Comparison of ENCODE assay signal across 1 mouse cellular context in the genomic region with DNA sequence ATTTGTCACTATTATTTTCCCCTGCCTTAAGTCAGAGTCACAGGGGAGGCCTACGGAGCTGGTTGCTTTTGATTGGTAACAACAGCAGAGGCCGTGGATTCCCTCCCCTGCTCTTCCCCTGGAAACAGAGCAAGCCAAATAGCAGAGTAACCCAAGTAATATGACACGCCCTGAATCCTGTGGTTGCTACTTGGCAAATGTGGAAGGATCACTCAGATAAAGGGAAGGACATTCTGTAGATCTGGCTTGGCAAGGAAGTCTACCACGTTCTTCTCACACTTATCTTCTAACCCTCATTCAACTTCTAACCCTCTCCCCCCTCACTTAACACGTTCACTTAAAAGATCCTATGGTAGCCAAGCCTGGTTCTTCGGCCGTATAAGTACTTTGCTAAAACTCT.
A peak's percentile ranks its signal among the peaks of the same experiment; 100 is the strongest.
TF ChIP-seq lines count a peak whose summit lies in the region.

No protein-coding gene starts in this region.

TF ChIP-seq in MEL, 35 proteins besides CTCF, POLR2A, EP300 and RAD21 (continued from another document):
- peak; percentile 92 for TF ChIP-seq SIN3A (IDR thresholded peaks at IDR 0.05; ENCODE audit: low read length)
- no peak for TF ChIP-seq POLR2AphosphoS2 (IDR thresholded peaks at IDR 0.05; ENCODE audit: low read length)
- peak; percentile 71 for TF ChIP-seq GATA1 (IDR thresholded peaks at IDR 0.05; ENCODE audit: low read depth, low read length)
- no peak for TF ChIP-seq ELF1 (IDR thresholded peaks at IDR 0.05; ENCODE audit: low read depth, low read length)
- TF ChIP-seq ZNF384 (IDR thresholded peaks at IDR 0.05; ENCODE audit: low read depth, low read length): no peak
- TF ChIP-seq MAZ (IDR thresholded peaks at IDR 0.05; ENCODE audit: low read depth, low read length): 0 out of 2 replicates have a peak, but pooled peaks have one; percentile 48
- no peak for TF ChIP-seq JUND (IDR thresholded peaks at IDR 0.05; ENCODE audit: low read depth, low read length)
- TF ChIP-seq ZMIZ1 (IDR thresholded peaks at IDR 0.05; ENCODE audit: low read depth, low read length): no peak
- TF ChIP-seq BHLHE40 (IDR thresholded peaks at IDR 0.05; ENCODE audit: borderline replicate concordance, low read depth, low read length): peak; percentile 80; the same call in 1 of the 2 replicates
- no peak for TF ChIP-seq CHD1 (IDR thresholded peaks at IDR 0.05; ENCODE audit: low read depth, low read length)
- peak; percentile 77 for TF ChIP-seq MAX (IDR thresholded peaks at IDR 0.05; ENCODE audit: low read length)
- TF ChIP-seq NRF1 (IDR thresholded peaks at IDR 0.05; ENCODE audit: insufficient read depth, low read depth, low read length, poor library complexity, severe bottlenecking): no peak
- TF ChIP-seq CHD2 (IDR thresholded peaks at IDR 0.05; ENCODE audit: low read length): peak; percentile 9; the same call in 1 of the 2 replicates
- no peak for TF ChIP-seq SMC3 (IDR thresholded peaks at IDR 0.05; ENCODE audit: low read depth, low read length)
- TF ChIP-seq ETS1 (IDR thresholded peaks at IDR 0.05; ENCODE audit: low read depth, low read length): peak; percentile 88
- TF ChIP-seq POLR2AphosphoS5 (IDR thresholded peaks at IDR 0.05; ENCODE audit: borderline replicate concordance, low read depth, low read length): no peak
- no peak; the same call in 1 of the 2 replicates for TF ChIP-seq NELFE (IDR thresholded peaks at IDR 0.05; ENCODE audit: low read depth, low read length)
- 0 out of 2 replicates have a peak, but pooled peaks have one; percentile 7 for TF ChIP-seq USF1 (IDR thresholded peaks at IDR 0.05; ENCODE audit: low read depth, low read length)
- TF ChIP-seq TAL1 (IDR thresholded peaks at IDR 0.05; ENCODE audit: low read length): peak; percentile 59
- TF ChIP-seq TBP (IDR thresholded peaks at IDR 0.05; ENCODE audit: low read depth, low read length): peak; percentile 57; the same call in 1 of the 2 replicates
- TF ChIP-seq MEF2A (IDR thresholded peaks at IDR 0.05; ENCODE audit: extremely low read depth, insufficient replicate concordance, low read depth, low read length, poor library complexity, severe bottlenecking): no peak
- TF ChIP-seq KAT2A (conservative IDR thresholded peaks at IDR 0.05; ENCODE audit: low read depth, low read length): 0 out of 2 replicates have a peak, but pooled peaks have one; percentile 20
- no peak; the same call in 1 of the 2 replicates for TF ChIP-seq ZC3H11A (IDR thresholded peaks at IDR 0.05; ENCODE audit: low read depth, low read length)
- TF ChIP-seq HCFC1 (IDR thresholded peaks at IDR 0.05; ENCODE audit: low read depth, low read length): 0 out of 2 replicates have a peak, but pooled peaks have one; percentile 31
- peak; percentile 78; the same call in 1 of the 2 replicates for TF ChIP-seq RCOR1 (IDR thresholded peaks at IDR 0.05; ENCODE audit: low read depth, low read length)
- no peak for TF ChIP-seq ZKSCAN1 (IDR thresholded peaks at IDR 0.05; ENCODE audit: low read depth, low read length)
- no peak for TF ChIP-seq GABPA (IDR thresholded peaks at IDR 0.05; ENCODE audit: low read depth, low read length)
- no peak for TF ChIP-seq MAFK (IDR thresholded peaks at IDR 0.05; ENCODE audit: borderline replicate concordance, low read depth, low read length)
- TF ChIP-seq UBTF (IDR thresholded peaks at IDR 0.05; ENCODE audit: borderline replicate concordance, insufficient read depth, low read depth, low read length): no peak
- peak; percentile 91 for TF ChIP-seq MYC (IDR thresholded peaks at IDR 0.05; ENCODE audit: low read depth, low read length)
- no peak for TF ChIP-seq USF2 (IDR thresholded peaks at IDR 0.05; ENCODE audit: borderline replicate concordance in 1 of 2, insufficient read depth in 1 of 2, low read depth in 1 of 2, low read length in 2 of 2)
- no peak for TF ChIP-seq E2F4 (IDR thresholded peaks at IDR 0.05; ENCODE audit: borderline replicate concordance, low read depth, low read length)
- TF ChIP-seq MXI1 (IDR thresholded peaks at IDR 0.05; ENCODE audit: low read depth, low read length): peak; percentile 81
- peak; percentile 75 for TF ChIP-seq TCF12 (IDR thresholded peaks at IDR 0.05; ENCODE audit: low read depth, low read length)
